Mouse (Mus musculus) bone marrow, adult 2 months (tissue): ENCODE data around the gene Psg27. TPM values are rescaled to one million over a fixed set of nuclear protein-coding genes. Genes with fewer than 3 reads are reported as not detected.
"Not testable (repeated sequence)": the region's sequence is repeated elsewhere in the genome, so short reads cannot be mapped to it uniquely, and the experiment has no call there.

Experiments
- H3K27ac ChIP-seq: fragments of 200-500 bp; 2 replicates; pipeline ENCODE4 v1.5.1; 2012; ENCODE audit warnings: low read depth, mild to moderate bottlenecking, control low read depth, inconsistent platforms, low read length; ENCODE audit not compliant: control insufficient read depth, poor library complexity, insufficient read depth
- H3K4me1 ChIP-seq: fragments of 200-500 bp; 2 replicates; pipeline ENCODE4 v1.6.1; 2011; ENCODE audit warnings: low read length; ENCODE audit not compliant: control insufficient read depth, insufficient read depth
- H3K4me3 ChIP-seq: fragments of 200-500 bp; replicated peaks from 2 replicates; pipeline ENCODE3; 2011; ENCODE audit warnings: mild to moderate bottlenecking, low read depth, low read length, control low read depth; ENCODE audit not compliant: control insufficient read depth
- CTCF ChIP-seq: fragments of 200-500 bp; IDR thresholded peaks from 2 replicates; pipeline ENCODE4 v1.5.1; 2011; ENCODE audit warnings: low read length, control low read depth; ENCODE audit not compliant: control insufficient read depth, insufficient read depth
- POLR2A ChIP-seq: fragments of 200-500 bp; IDR thresholded peaks from 2 replicates; pipeline ENCODE4 v1.6.1; 2011; ENCODE audit warnings: low read depth, mild to moderate bottlenecking, control low read depth, low read length, borderline replicate concordance; ENCODE audit not compliant: control insufficient read depth
- WGBS: fragments of 180-500 bp; shearing (Covaris S2); methylation state at CpG from one replicate; pipeline ENCODE4 v1.1.7; 2018; 5-methylcytosine and 5-hydroxymethylcytosine counted together
- polyA plus RNA-seq: library from polyadenylated mRNA; stranded (reverse); fragments of >200 nt; gene quantifications from 2 replicates; pipeline ENCODE4 v1.2.4, GENCODE M21; 2011; ENCODE audit warnings: low replicate concordance; ENCODE audit not compliant: missing spikeins, insufficient read depth, insufficient read length

The Psg27 gene
- not detected in 2 replicates for polyA plus RNA-seq

- H3K27ac ChIP-seq: no peak within 1 kb of the TSS
- H3K4me1 ChIP-seq: no peaks in the 10 kb centered on the region
- H3K4me3 ChIP-seq: no peak within 1 kb of the TSS
- WGBS: 73% methylated on average over 3 of the region's 3 CpGs
- TF ChIP-seq CTCF (no peak), POLR2A (no peak)
Measured at GRCm38 (mm10) chr7:18567205-18567604, at the start of gene Psg27. Gene Psg27 (minus strand): TSS chr7:18567305.

- 35% methylated on average over 2 of the region's 2 CpGs for WGBS
- H3K4me1 ChIP-seq, H3K4me3 ChIP-seq: not testable (repeated sequence)
Measured at GRCm38 (mm10) chr7:18616401-18616800, 49.3 kb upstream of the Psg27 start, which contains the start of gene Psg23. Gene Psg23 (minus strand): TSS chr7:18616501.

GRCm38 (mm10) chr7:18559850-18560249, 7.3 kb downstream of the Psg27 start:
- H3K4me1 ChIP-seq: no peaks in the 10 kb centered on the region
- H3K4me3 ChIP-seq: no peak overlapping the region
- TF ChIP-seq CTCF: no peak
- TF ChIP-seq POLR2A: no peak
- no peak overlapping the region for H3K27ac ChIP-seq

More at GRCm38 (mm10) chr7:18616401-18616800, 49.3 kb upstream of the Psg27 start, which contains the start of gene Psg23:
- H3K27ac ChIP-seq: not testable (repeated sequence)

GRCm38 (mm10) chr7:18555751-18556150, 11.4 kb downstream of the Psg27 start:
- H3K4me3 ChIP-seq, H3K4me1 ChIP-seq, H3K27ac ChIP-seq: not testable (repeated sequence)
- WGBS: 70% methylated on average over 3 of the region's 3 CpGs

GRCm38 (mm10) chr7:18533420-18533819, 33.7 kb downstream of the Psg27 start:
- no peak overlapping the region for H3K27ac ChIP-seq

GRCm38 (mm10) chr7:18532169-18532568, 34.9 kb downstream of the Psg27 start, which contains the start of gene Psg25:
Gene Psg25 (minus strand): TSS chr7:18532269.
- H3K27ac ChIP-seq: no peak within 1 kb of the TSS
- no peak for TF ChIP-seq CTCF
- no peak for TF ChIP-seq POLR2A
- H3K4me1 ChIP-seq: no peaks in the 10 kb centered on the region
- 73% methylated on average over 1 of the region's 1 CpGs for WGBS
- no peak within 1 kb of the TSS for H3K4me3 ChIP-seq

More at GRCm38 (mm10) chr7:18533420-18533819, 33.7 kb downstream of the Psg27 start:
- Histone ChIP-seq H3K4me1 (no peaks in the 10 kb centered on the region), H3K4me3 (no peak overlapping the region)
- no peak for TF ChIP-seq CTCF
- TF ChIP-seq POLR2A: no peak
- WGBS: 48% methylated on average over 3 of the region's 3 CpGs

- WGBS: 94% methylated on average over 8 of the region's 8 CpGs
- Histone ChIP-seq H3K4me3 (no peak overlapping the region), H3K27ac (no peak overlapping the region), H3K4me1 (no peaks in the 10 kb centered on the region)
- TF ChIP-seq CTCF (no peak), POLR2A (no peak)
Measured at GRCm38 (mm10) chr7:18524668-18525067, 42.4 kb downstream of the Psg27 start.

GRCm38 (mm10) chr7:18512848-18513247, 54.3 kb downstream of the Psg27 start:
- H3K4me1 ChIP-seq, H3K27ac ChIP-seq, H3K4me3 ChIP-seq: not testable (repeated sequence)

- 45% methylated on average over 2 of the region's 2 CpGs for WGBS
- not testable (repeated sequence) for H3K4me3 ChIP-seq, H3K27ac ChIP-seq, H3K4me1 ChIP-seq
Measured at GRCm38 (mm10) chr7:18512417-18512816, 54.7 kb downstream of the Psg27 start.
